Mouse (Mus musculus) neural tube, embryonic 11.5 days (tissue): ENCODE results near the gene Serpinb1c. TPM values are rescaled to one million over a fixed set of nuclear protein-coding genes. Genes with fewer than 3 reads are reported as not detected.
"Not testable (repeated sequence)": the region's sequence is repeated elsewhere in the genome, so short reads cannot be mapped to it uniquely, and the experiment has no call there.

Source experiments
- ATAC-seq: fragments of 200-750 bp; cut with Nextera tagmentation; 2 replicates; pipeline ENCODE4 v1.8.0; 2017; ENCODE audit warnings: moderate number of reproducible peaks, mild to moderate bottlenecking, moderate TSS enrichment, moderate library complexity; ENCODE audit not compliant: insufficient read depth, low FRiP score, low TSS enrichment
- DNase-seq: peaks from one replicate; pipeline ENCODE4 v3.0.0-alpha.2; 2015; ENCODE audit warnings: low spot score
- H3K27ac ChIP-seq: fragments of 300-500 bp; sonication (generic); 2 replicates; pipeline ENCODE4 v1.5.1; 2014; ENCODE audit warnings: low read depth, mild to moderate bottlenecking, low read length
- H3K27me3 ChIP-seq: fragments of 300-500 bp; sonication (generic); 2 replicates; pipeline ENCODE4 v1.6.1; 2014; ENCODE audit warnings: mild to moderate bottlenecking, low read length, mixed read lengths; ENCODE audit not compliant: control insufficient read depth, insufficient read depth
- H3K36me3 ChIP-seq: fragments of 300-500 bp; sonication (generic); 2 replicates; pipeline ENCODE4 v1.6.1; 2014; ENCODE audit warnings: mild to moderate bottlenecking, low read length, moderate library complexity, mixed read lengths; ENCODE audit not compliant: control insufficient read depth, insufficient read depth
- H3K4me1 ChIP-seq: fragments of 300-500 bp; sonication (generic); 2 replicates; pipeline ENCODE4 v1.6.1; 2014; ENCODE audit warnings: low read length, mixed read lengths; ENCODE audit not compliant: control insufficient read depth, insufficient read depth
- H3K4me2 ChIP-seq: fragments of 300-500 bp; sonication (generic); 2 replicates; pipeline ENCODE4 v1.6.1; 2014; ENCODE audit warnings: low read depth, mild to moderate bottlenecking, moderate library complexity
- H3K4me3 ChIP-seq: fragments of 300-500 bp; sonication (generic); 2 replicates; pipeline ENCODE4 v1.5.1; 2014; ENCODE audit warnings: low read depth, low read length
- H3K9ac ChIP-seq: fragments of 300-500 bp; sonication (generic); 2 replicates; pipeline ENCODE4 v1.6.1; 2014; ENCODE audit warnings: mild to moderate bottlenecking, low read length
- H3K9me3 ChIP-seq: fragments of 300-500 bp; sonication (generic); 2 replicates; pipeline ENCODE4 v1.6.1; 2016; ENCODE audit warnings: low read length; ENCODE audit not compliant: control insufficient read depth
- WGBS: fragments of 180-500 bp; shearing (Covaris S2); extraction: QIAGEN DNeasy Blood & Tissue Kit; methylation state at CpG from one replicate; pipeline ENCODE4 v1.1.7; 2014; 5-methylcytosine and 5-hydroxymethylcytosine counted together
- polyA plus RNA-seq: library from polyadenylated mRNA; unstranded; fragments of >200 nt; fragmentation: Nextera tagmentation; extraction: Ambion mirVana; gene quantifications from 2 replicates; pipeline ENCODE4 v1.2.1, GENCODE M21; 2014

Serpinb1c gene
- polyA plus RNA-seq, 1 experiment from 2014 or later, result not detected

- no peaks in the 10 kb centered on the region for H3K4me1 ChIP-seq
- no peak overlapping the region for H3K27ac ChIP-seq
- no peak overlapping the region for H3K4me2 ChIP-seq
- no peak overlapping the region for H3K9ac ChIP-seq
- no peaks in the 10 kb centered on the region for H3K36me3 ChIP-seq
- ATAC-seq (no peak), DNase-seq (no peak)
- H3K9me3 ChIP-seq, result no peaks in the 10 kb centered on the region
- no peaks in the 10 kb centered on the region for H3K27me3 ChIP-seq
- no peak overlapping the region for H3K4me3 ChIP-seq
These were observed 24.6 kb upstream of the Serpinb1c start for GRCm38 (mm10) chr13:32922622-32923021.

GRCm38 (mm10) chr13:32912770-32913380 is 14.9 kb upstream of the Serpinb1c start:
- DNase-seq (no peak), ATAC-seq (no peak)
- no peaks in the 10 kb centered on the region for H3K27me3 ChIP-seq
- no peak overlapping the region for H3K9ac ChIP-seq
- no peaks in the 10 kb centered on the region for H3K9me3 ChIP-seq
- H3K36me3 ChIP-seq, result no peaks in the 10 kb centered on the region
- no peaks in the 10 kb centered on the region for H3K4me1 ChIP-seq
- no peak overlapping the region for H3K27ac ChIP-seq
- no peak overlapping the region for H3K4me3 ChIP-seq
- no peak overlapping the region for H3K4me2 ChIP-seq

GRCm38 (mm10) chr13:32908182-32908581 is 10.2 kb upstream of the Serpinb1c start:
- H3K27ac ChIP-seq, result no peak overlapping the region
- no peak for ATAC-seq
- 86% methylated on average over 3 of the region's 3 CpGs for whole genome bisulfite sequencing

GRCm38 (mm10) chr13:32903211-32903873 is 5.3 kb upstream of the Serpinb1c start:
- Histone ChIP-seq H3K9ac (no peak overlapping the region), H3K27me3 (no peaks in the 10 kb centered on the region), H3K27ac (no peak overlapping the region), H3K4me2 (no peak overlapping the region), H3K9me3 (no peaks in the 10 kb centered on the region), H3K4me1 (no peaks in the 10 kb centered on the region), H3K4me3 (no peak overlapping the region), H3K36me3 (no peaks in the 10 kb centered on the region)
- DNase-seq (peak; percentile 87), ATAC-seq (peak; percentile 94)
- WGBS, result 31% methylated on average over 8 of the region's 8 CpGs

More at GRCm38 (mm10) chr13:32908182-32908581, 10.2 kb upstream of the Serpinb1c start:
- H3K4me2 ChIP-seq, result no peak overlapping the region
- no peaks in the 10 kb centered on the region for H3K4me1 ChIP-seq
- no peak overlapping the region for H3K9ac ChIP-seq
- H3K36me3 ChIP-seq, result no peaks in the 10 kb centered on the region
- H3K27me3 ChIP-seq, result no peaks in the 10 kb centered on the region
- no peak for DNase-seq
- H3K9me3 ChIP-seq, result no peaks in the 10 kb centered on the region
- no peak overlapping the region for H3K4me3 ChIP-seq

- Histone ChIP-seq H3K36me3 (no peaks in the 10 kb centered on the region), H3K9me3 (no peaks in the 10 kb centered on the region), H3K27me3 (no peaks in the 10 kb centered on the region), H3K9ac (no peak overlapping the region), H3K27ac (no peak overlapping the region), H3K4me2 (no peak overlapping the region), H3K4me3 (no peak overlapping the region), H3K4me1 (no peaks in the 10 kb centered on the region)
- 18% methylated on average over 4 of the region's 4 CpGs for WGBS
- peak; percentile 75 for ATAC-seq
- DNase-seq, result peak; percentile 74
These were observed 4.5 kb upstream of the Serpinb1c start for GRCm38 (mm10) chr13:32902481-32903015.

- Histone ChIP-seq H3K4me1 (no peaks in the 10 kb centered on the region), H3K27ac (no peak overlapping the region), H3K9me3 (no peaks in the 10 kb centered on the region), H3K4me2 (no peak overlapping the region), H3K4me3 (no peak overlapping the region), H3K27me3 (no peaks in the 10 kb centered on the region), H3K9ac (no peak overlapping the region), H3K36me3 (no peaks in the 10 kb centered on the region)
- 29% methylated on average over 2 of the region's 2 CpGs for WGBS
- no peak for ATAC-seq
- DNase-seq, result peak; percentile 47
These were observed 2.6 kb upstream of the Serpinb1c start for GRCm38 (mm10) chr13:32900639-32901038.

- H3K4me3 ChIP-seq, H3K36me3 ChIP-seq, H3K4me1 ChIP-seq, H3K27ac ChIP-seq, H3K9me3 ChIP-seq, H3K4me2 ChIP-seq, H3K27me3 ChIP-seq, ATAC-seq, H3K9ac ChIP-seq, DNase-seq: not testable (repeated sequence)
- no CpG with 5 or more reads among the region's 2 CpGs for WGBS
These were observed 1.1 kb upstream of the Serpinb1c start for GRCm38 (mm10) chr13:32899114-32899513.

GRCm38 (mm10) chr13:32896931-32897330 is 1.1 kb downstream of the Serpinb1c start:
- H3K9me3 ChIP-seq, result no peaks in the 10 kb centered on the region
- H3K27ac ChIP-seq, result no peak overlapping the region
- no peaks in the 10 kb centered on the region for H3K4me1 ChIP-seq
- DNase-seq, result no peak
- H3K27me3 ChIP-seq, result no peaks in the 10 kb centered on the region
- no peak overlapping the region for H3K9ac ChIP-seq
- H3K4me3 ChIP-seq, result no peak overlapping the region
- ATAC-seq, result no peak
- H3K36me3 ChIP-seq, result no peaks in the 10 kb centered on the region
- 74% methylated on average over 4 of the region's 4 CpGs for WGBS
- no peak overlapping the region for H3K4me2 ChIP-seq

GRCm38 (mm10) chr13:32884755-32885154 is 13.3 kb downstream of the Serpinb1c start:
- Histone ChIP-seq H3K27ac (no peak overlapping the region), H3K9me3 (no peaks in the 10 kb centered on the region), H3K4me3 (no peak overlapping the region), H3K4me2 (no peak overlapping the region), H3K36me3 (no peaks in the 10 kb centered on the region), H3K9ac (no peak overlapping the region), H3K4me1 (no peaks in the 10 kb centered on the region), H3K27me3 (no peaks in the 10 kb centered on the region)
- ATAC-seq (no peak), DNase-seq (no peak)
